Mouse (Mus musculus): Measurements from ENCODE around the gene Rapgef5. TPM values are rescaled to one million over a fixed set of nuclear protein-coding genes. Genes with fewer than 3 reads are reported as not detected.
A peak's percentile ranks its signal among the peaks of the same experiment; 100 is the strongest.

Rapgef5 gene
- polyA plus RNA-seq, 1 experiment from 2014 or later = 2.4 TPM

- Histone ChIP-seq H3K79me2 (ENCODE audit: inconsistent target) (no peaks in the 10 kb centered on the region), H3K36me3 (ENCODE audit: inconsistent target) (no peaks in the 10 kb centered on the region), H3K4me3 (ENCODE audit: inconsistent target) (no peak overlapping the region), H3K27ac (no peak overlapping the region)
- WGBS (ENCODE audit: missing documents) = 94% methylated on average over 2 of the region's 3 CpGs
Observed at GRCm38 (mm10) chr12:117605966-117606365, 89.7 kb downstream of the Rapgef5 start.

GRCm38 (mm10) chr12:117612715-117613114 lies 96.4 kb downstream of the Rapgef5 start:
- no peak overlapping the region for H3K27ac ChIP-seq
- no peaks in the 10 kb centered on the region for H3K79me2 ChIP-seq (ENCODE audit: inconsistent target)
- H3K4me3 ChIP-seq (ENCODE audit: inconsistent target) = no peak overlapping the region
- WGBS (ENCODE audit: missing documents) = 97% methylated on average over 3 of the region's 3 CpGs
- H3K36me3 ChIP-seq (ENCODE audit: inconsistent target) = no peaks in the 10 kb centered on the region

DNA sequence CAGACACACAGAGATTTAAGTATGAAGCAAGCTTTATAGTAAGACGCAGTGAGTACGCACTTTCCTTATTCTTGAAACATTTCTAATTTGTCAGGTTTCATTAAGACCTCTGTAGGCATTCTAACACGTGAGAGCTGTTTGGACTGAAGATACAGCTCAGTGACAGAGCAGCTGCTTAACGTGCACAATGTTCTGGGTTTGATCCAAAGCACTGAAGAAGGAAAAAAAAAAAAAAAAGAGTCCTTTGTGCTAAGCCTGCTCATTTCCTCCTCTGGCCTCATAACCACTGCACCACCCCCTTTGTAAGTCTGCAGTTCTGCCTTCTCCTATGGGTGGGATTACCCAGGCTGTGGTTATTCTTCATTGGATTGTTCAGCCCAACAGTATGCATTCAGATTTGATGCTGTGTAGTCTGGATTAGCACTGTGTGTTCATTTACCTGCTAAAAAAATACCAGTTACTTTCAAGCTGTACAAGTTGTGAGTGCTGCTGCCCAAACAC lies 103.3 kb downstream of the Rapgef5 start:
- Histone ChIP-seq H3K27ac (no peak overlapping the region), H3K36me3 (ENCODE audit: inconsistent target) (no peaks in the 10 kb centered on the region), H3K4me3 (ENCODE audit: inconsistent target) (no peak overlapping the region), H3K79me2 (ENCODE audit: inconsistent target) (no peaks in the 10 kb centered on the region)
- 54% methylated on average over 4 of the region's 4 CpGs for WGBS (ENCODE audit: missing documents)

DNA sequence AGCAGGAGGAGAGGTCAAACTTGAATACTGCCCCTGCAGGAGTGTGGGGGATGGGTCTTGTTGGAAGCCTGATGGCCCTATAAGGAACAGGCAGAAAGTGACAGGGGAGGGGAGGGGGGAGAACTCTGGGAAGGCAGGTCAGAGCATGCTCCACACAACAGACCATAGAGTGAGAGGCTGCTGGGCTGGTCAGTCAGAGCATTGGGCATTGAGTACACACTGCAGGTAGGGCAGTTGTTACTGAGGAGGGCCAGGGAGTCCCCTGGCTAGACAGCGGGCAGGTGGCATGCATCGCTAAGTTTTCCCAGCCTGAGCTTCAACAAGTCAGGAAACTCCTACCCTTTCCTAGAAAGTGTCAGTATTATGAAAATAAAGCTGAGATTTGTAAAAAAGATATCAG lies 106.7 kb downstream of the Rapgef5 start:
- H3K27ac ChIP-seq = no peak overlapping the region
- 100% methylated on average over 2 of the region's 2 CpGs for WGBS (ENCODE audit: missing documents)
- no peak overlapping the region for H3K4me3 ChIP-seq (ENCODE audit: inconsistent target)
- H3K79me2 ChIP-seq (ENCODE audit: inconsistent target) = no peaks in the 10 kb centered on the region
- H3K36me3 ChIP-seq (ENCODE audit: inconsistent target) = no peaks in the 10 kb centered on the region

DNA sequence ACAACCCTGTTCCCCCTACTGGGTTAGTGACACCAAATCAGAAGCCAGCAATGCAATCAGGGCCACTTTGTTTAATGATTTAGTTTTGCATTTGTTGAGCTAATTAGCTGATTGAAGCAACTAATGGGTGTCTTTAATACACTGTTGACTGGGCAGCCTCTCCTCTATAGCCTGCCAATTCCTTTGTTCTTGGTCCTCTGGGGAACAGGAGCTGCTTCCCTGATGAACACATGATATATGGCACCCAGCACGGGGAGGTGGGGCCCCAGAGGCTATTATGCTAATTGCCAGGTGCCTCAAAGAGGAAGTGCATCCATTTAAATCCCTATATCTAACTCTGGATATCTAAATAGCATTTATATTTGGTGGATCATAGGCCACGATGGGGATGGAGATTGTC lies 111.0 kb downstream of the Rapgef5 start:
- Histone ChIP-seq H3K4me3 (ENCODE audit: inconsistent target) (no peak overlapping the region), H3K79me2 (ENCODE audit: inconsistent target) (no peaks in the 10 kb centered on the region), H3K36me3 (ENCODE audit: inconsistent target) (no peaks in the 10 kb centered on the region), H3K27ac (no peak overlapping the region)
- WGBS (ENCODE audit: missing documents) = 75% methylated on average over 2 of the region's 2 CpGs

GRCm38 (mm10) chr12:117628321-117629093 lies 112.2 kb downstream of the Rapgef5 start:
- Histone ChIP-seq H3K36me3 (ENCODE audit: inconsistent target) (no peaks in the 10 kb centered on the region), H3K4me3 (ENCODE audit: inconsistent target) (no peak overlapping the region), H3K27ac (no peak overlapping the region), H3K79me2 (ENCODE audit: inconsistent target) (no peaks in the 10 kb centered on the region)
- 93% methylated on average over 17 of the region's 18 CpGs for WGBS (ENCODE audit: missing documents)

DNA sequence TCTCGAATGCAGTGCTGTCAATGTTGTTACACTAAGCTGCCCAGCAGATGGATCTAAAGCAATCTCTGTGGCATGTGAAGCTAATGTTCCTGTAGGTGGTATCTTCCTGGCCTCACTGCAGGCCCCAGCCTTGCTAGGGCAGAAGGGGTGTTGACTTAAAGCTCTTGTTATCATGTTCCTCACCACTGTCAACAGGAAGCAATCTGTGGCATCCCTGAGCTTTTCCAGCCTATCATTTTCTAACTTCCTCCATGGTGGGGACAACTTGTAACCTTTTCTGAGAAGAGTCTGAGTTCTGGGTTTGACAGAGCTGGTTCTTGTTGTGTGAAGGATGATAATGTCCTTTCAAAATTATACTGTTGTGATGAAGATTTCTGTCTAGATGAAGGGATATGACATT lies 115.9 kb downstream of the Rapgef5 start:
- 100% methylated on average over 1 of the region's 1 CpGs for WGBS (ENCODE audit: missing documents)
- Histone ChIP-seq H3K36me3 (ENCODE audit: inconsistent target) (no peaks in the 10 kb centered on the region), H3K4me3 (ENCODE audit: inconsistent target) (no peak overlapping the region), H3K27ac (no peak overlapping the region), H3K79me2 (ENCODE audit: inconsistent target) (no peaks in the 10 kb centered on the region)

DNA sequence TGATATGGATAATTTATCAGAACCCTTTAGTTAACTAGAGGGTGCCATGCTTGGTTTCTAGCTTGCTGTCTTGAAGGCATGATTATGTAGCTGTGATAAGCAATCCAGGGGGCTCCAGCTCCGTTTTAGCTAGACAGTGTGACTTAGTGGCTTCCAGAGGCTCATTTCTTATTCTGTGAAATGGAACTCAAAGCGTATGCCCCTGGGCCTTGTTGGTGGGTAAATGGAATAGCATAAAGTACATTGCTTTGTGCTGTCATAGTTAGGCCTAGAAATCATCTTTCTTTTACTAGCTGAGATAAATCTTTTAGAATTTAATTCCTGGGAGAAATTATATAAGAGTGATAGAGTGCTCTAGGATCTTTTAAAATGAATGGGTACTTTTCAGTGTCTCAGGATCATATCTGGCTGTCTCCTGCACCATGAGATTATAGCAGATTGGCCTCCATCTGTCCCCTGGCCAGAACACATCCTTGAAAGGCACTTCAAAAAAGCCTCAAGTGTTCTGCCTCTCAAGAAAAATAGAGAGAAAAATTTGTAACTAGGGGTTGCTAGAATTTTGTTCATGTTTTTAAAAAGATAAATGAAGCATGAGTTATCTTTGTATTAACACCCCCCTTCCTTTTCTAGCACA lies 120.0 kb downstream of the Rapgef5 start:
- no peak overlapping the region for H3K4me3 ChIP-seq (ENCODE audit: inconsistent target)
- 100% methylated on average over 2 of the region's 2 CpGs for WGBS (ENCODE audit: missing documents)

DNA sequence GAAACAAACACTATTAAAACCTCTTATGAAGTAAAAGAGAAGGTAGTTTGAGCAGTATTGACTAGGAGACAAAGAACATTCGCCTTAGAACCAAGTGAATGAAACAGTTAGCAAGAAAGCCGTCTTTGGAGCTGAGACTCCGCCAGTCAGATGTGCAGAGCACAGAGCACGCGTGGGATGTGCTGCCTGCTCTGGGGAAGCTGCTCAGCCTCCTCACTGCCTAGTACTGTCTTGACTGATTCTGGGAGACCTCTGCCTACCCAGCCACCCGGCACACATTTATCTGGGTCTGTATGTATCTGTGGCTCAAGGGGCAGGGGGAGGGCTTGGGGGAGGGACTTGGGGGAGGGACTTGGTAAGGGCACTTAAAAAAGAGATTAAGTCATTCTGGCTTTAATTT lies 120.7 kb downstream of the Rapgef5 start:
- H3K79me2 ChIP-seq (ENCODE audit: inconsistent target) = no peaks in the 10 kb centered on the region
- 93% methylated on average over 6 of the region's 6 CpGs for WGBS (ENCODE audit: missing documents)
- no peak overlapping the region for H3K4me3 ChIP-seq (ENCODE audit: inconsistent target)
- no peaks in the 10 kb centered on the region for H3K36me3 ChIP-seq (ENCODE audit: inconsistent target)
- H3K27ac ChIP-seq = no peak overlapping the region

More for the DNA sequence above, 120.0 kb downstream of the Rapgef5 start:
- no peaks in the 10 kb centered on the region for H3K79me2 ChIP-seq (ENCODE audit: inconsistent target)
- no peaks in the 10 kb centered on the region for H3K36me3 ChIP-seq (ENCODE audit: inconsistent target)
- no peak overlapping the region for H3K27ac ChIP-seq

- H3K4me3 ChIP-seq (ENCODE audit: inconsistent target) = no peak overlapping the region
Observed at GRCm38 (mm10) chr12:117638833-117639232, 122.6 kb downstream of the Rapgef5 start.

DNA sequence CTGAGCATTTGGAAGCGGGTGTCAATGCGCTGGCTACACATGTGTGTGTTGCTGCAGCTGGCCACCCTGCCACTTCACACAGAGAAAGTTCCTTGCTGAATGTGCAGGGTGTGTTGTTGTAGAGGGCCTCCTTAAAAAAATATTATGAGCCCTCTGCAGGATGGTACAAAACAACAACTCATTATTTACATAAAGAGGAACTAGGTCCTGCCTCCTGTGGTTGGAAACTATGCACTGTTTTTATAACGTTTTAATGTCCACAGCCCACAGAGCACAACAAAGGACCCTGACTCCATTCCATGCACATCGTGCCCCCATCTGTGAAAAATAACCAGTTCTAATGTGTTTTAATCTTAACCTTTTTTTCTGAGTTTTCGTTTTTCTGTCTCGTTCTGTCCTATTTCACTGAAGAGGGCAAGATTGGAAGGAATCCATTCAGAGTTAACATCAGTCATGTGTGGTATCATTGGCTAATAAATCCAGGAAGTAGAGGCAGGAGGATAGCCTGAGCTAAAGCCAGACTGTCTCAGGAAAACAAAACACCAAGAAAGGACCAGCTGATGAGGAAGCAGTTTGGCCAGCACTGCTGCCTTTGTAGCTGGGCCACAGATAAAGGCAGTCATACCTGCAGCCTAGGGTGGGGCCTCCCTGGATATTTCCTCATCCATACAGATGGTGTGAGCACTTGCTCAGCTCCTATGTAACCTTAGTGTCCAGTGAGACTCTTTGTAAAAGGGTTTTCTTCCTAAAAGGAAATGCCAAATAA lies 123.3 kb downstream of the Rapgef5 start:
- H3K36me3 ChIP-seq (ENCODE audit: inconsistent target) = no peaks in the 10 kb centered on the region
- WGBS (ENCODE audit: missing documents) = 47% methylated on average over 5 of the region's 6 CpGs
- H3K27ac ChIP-seq = peak overlapping the region; percentile 39; the same call in 1 of the 2 replicates
- H3K79me2 ChIP-seq (ENCODE audit: inconsistent target) = no peaks in the 10 kb centered on the region
- no peak overlapping the region for H3K4me3 ChIP-seq (ENCODE audit: inconsistent target)

More at GRCm38 (mm10) chr12:117638833-117639232, 122.6 kb downstream of the Rapgef5 start:
- 0 out of 2 replicates have a peak overlapping the region, but pooled peaks have one; percentile 39 for H3K27ac ChIP-seq
- no peaks in the 10 kb centered on the region for H3K36me3 ChIP-seq (ENCODE audit: inconsistent target)
- 65% methylated on average over 2 of the region's 2 CpGs for WGBS (ENCODE audit: missing documents)
- H3K79me2 ChIP-seq (ENCODE audit: inconsistent target) = no peaks in the 10 kb centered on the region

DNA sequence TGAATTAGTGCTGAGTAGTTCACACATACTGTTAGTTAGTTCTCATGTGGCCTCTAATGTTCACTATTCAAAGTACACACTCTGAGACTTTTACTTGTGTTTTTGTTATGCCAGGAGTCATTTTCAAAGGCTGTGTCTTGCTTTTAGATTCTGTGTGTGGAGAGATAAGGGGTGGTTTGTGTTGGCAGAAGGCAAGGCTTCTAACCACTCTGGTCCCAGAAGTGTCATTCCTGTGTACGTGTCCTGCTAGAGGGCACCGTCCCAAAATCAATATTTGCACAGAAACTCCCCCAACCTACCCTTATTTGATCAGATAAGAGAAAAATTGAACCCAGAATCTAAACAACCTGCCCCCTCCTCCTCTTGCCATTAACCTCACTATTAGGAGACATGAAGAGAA lies 126.2 kb downstream of the Rapgef5 start:
- no peak overlapping the region for H3K27ac ChIP-seq
- H3K36me3 ChIP-seq (ENCODE audit: inconsistent target) = no peaks in the 10 kb centered on the region
- no peak overlapping the region for H3K4me3 ChIP-seq (ENCODE audit: inconsistent target)
- no peaks in the 10 kb centered on the region for H3K79me2 ChIP-seq (ENCODE audit: inconsistent target)
- 100% methylated on average over 2 of the region's 2 CpGs for WGBS (ENCODE audit: missing documents)

- no peak overlapping the region for H3K4me3 ChIP-seq (ENCODE audit: inconsistent target)
- no peak overlapping the region for H3K27ac ChIP-seq
- H3K79me2 ChIP-seq (ENCODE audit: inconsistent target) = no peaks in the 10 kb centered on the region
- WGBS (ENCODE audit: missing documents) = 72% methylated on average over 1 of the region's 2 CpGs
- H3K36me3 ChIP-seq (ENCODE audit: inconsistent target) = no peaks in the 10 kb centered on the region
Observed at GRCm38 (mm10) chr12:117645771-117646170, 129.5 kb downstream of the Rapgef5 start.

GRCm38 (mm10) chr12:117653920-117654472 lies 137.7 kb downstream of the Rapgef5 start:
- Histone ChIP-seq H3K36me3 (ENCODE audit: inconsistent target) (no peaks in the 10 kb centered on the region), H3K4me3 (ENCODE audit: inconsistent target) (no peak overlapping the region), H3K27ac (no peak overlapping the region), H3K79me2 (ENCODE audit: inconsistent target) (no peaks in the 10 kb centered on the region)
- WGBS (ENCODE audit: missing documents) = 96% methylated on average over 8 of the region's 8 CpGs

Data from macrophage (primary cell).